Mouse (Mus musculus): ENCODE measurements around the gene Rilpl1.

DNA sequence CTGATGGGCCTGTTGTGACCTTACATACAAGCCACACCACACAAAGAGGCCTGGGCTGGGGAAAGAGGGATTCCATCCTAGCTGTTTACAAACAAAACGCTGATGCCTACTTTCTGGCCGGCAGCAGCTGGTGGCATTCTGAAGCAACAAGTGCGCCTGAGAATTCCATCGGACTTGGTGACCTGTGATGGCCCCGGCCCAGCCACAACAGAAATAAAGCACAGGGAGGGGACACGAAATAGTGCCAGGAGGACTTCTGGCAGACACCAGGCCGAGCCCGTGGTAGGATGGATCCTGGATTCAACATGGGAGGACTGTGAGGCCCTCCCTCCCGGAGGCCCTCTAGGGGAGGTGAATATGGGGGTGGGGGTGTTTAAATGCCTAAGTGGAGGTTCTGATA lies 2.4 kb downstream of the Rilpl1 start:
- no peak for TF ChIP-seq CTCF (IDR thresholded peaks at IDR 0.05; ENCODE audit: low read depth)
- no peak for TF ChIP-seq EP300 (optimal IDR thresholded peaks at IDR 0.05)

All from stomach, postnatal 0 days (tissue).